Mouse (Mus musculus): ENCODE measurements around the gene Gstp3. TPM values are rescaled to one million over a fixed set of nuclear protein-coding genes. Genes with fewer than 3 reads are reported as not detected.
"Not testable (repeated sequence)": the region's sequence is repeated elsewhere in the genome, so short reads cannot be mapped to it uniquely, and the experiment has no call there.

The Gstp3 gene
- total and polyA plus RNA-seq, 3 experiments = 0.62 to 2.3 (median 0.83) TPM

DNA sequence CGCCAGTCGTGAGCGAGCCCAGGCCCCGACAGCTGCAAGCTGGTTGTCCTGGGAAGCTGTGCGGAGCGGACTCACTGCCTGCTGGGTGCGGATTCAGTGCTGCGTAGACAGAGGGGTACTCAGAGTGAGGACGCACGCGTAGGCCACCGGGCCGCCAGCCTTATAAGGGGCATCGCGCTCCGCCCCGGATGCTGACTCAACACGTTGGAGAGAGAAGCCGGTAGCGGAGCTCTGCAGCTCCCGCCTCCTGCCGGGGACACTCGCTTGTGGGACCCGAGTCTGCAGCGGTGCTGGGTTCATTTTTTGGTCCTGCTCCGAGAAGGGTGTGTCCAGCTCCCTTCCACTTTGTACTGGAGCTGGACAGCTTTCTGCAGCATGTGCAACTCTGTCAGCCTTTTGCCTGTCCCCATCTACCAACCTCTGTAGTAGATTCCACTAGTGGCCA, 21.6 kb downstream of the Gstp3 start, which contains the start of gene Gstp1:
Gstp1 (minus strand) TSS at position 198 of the 445 bp plus-strand sequence.
- DNase-seq = peak; percentile 93

DNA sequence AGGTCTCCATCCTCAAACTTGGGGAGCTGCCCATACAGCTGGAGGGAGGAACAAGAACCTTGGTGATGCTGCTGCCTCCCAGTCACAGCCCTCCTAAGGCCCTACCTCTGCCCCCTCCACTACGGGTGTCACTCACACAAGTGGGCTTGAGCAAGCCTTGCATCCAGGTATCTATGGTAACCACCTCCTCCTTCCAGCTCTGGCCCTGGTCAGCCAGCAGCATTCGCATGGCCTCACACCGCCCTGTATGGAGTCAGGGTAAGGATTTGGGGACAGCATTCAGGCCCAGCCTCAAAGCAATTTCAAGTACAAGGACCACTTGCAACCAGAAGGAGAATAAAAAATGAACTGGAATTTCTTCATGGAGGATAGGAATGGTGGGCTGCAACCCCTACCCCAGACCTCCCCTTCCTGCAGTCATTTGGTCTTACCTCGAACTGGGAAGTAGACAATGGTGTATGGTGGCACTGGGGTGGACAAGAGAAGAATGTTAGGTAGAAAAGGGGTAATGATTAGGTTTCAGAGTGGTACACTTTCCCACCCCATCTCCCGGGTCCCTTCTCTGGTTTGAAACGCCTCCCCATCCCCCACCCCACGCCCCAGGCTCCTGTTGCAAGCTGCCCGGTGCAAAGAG, 22.1 kb downstream of the Gstp3 start:
- DNase-seq = not testable (repeated sequence)

GRCm38 (mm10) chr19:4036327-4037045, 22.9 kb downstream of the Gstp3 start:
- DNase-seq = no peak

DNA sequence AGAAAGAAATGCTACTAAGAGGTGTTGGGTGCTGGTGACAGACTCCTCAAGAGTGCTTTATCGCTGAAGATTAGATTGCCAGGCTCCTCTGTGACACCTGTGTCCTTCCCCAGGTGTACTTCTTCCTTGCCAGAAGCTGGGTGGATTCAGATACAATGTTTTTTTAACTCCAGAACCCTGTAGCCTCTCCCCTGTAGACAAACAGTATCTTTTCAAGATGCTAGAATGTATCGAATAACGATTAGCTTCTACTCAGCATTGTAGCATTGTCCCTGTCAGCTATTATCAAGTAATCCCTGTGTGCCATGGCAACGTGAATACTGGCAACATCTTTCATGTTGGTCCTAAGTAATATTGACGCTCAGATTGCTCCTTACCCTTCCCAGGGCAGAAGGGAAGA, 25.6 kb downstream of the Gstp3 start:
- no peak for DNase-seq

DNA sequence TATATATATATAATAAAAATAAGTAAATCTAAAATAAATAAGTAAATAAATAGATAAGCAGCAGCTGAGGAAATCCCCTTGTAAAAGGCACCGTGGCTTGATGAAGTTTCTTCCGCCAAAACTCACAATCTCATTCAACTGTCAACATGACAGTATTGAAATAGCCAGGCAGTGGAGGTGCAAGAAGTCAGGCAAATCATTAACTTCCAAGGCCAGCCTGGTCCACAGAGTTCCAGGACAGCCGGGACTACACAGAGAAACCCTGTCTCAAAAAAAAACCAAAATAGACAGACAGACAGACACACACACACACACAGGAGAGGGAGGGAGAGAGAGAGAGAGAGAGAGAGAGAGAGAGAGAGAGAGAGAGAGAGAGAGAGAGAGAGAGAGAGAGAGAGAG, 26.1 kb downstream of the Gstp3 start:
- DNase-seq = no peak

DNA sequence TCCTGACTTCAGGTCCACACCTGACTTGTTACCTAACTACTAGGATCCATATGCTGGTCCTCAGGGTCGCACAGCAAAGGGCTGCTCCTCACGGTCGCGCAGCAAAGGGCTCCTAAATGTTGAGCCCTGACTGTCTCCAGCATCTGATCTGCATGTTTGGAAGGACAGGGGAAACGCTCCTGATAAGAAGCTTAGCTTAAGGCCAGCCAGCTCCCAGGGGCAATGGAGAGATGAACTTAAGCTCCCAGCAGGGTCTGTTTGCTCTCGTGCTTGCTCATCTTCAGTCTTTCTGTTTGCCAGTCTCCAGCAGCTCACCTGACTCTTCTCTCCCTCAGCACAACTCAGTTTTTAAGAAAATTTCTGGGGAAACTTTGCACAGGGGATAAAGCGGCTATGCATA, 26.7 kb downstream of the Gstp3 start:
- no peak for DNase-seq

DNA sequence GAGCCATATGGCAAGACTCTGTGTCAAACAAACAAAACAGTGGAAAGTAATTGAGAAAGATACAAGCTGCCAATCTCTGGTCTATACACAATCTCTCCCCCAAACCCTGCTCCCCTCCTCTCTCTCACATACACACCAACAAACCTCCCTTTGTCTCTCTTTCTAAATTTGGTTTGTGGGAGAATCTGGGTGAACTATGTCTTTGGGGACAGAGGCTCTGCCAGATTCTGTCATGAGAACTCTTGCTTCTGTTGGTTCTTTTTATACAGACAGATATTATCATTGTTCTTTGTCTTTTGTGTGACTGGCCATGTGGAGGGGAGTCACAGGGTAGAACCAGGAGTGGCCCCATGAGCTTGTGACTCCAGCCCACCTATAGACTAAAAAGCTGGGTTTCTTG, 31.8 kb downstream of the Gstp3 start:
- DNase-seq = no peak

DNA sequence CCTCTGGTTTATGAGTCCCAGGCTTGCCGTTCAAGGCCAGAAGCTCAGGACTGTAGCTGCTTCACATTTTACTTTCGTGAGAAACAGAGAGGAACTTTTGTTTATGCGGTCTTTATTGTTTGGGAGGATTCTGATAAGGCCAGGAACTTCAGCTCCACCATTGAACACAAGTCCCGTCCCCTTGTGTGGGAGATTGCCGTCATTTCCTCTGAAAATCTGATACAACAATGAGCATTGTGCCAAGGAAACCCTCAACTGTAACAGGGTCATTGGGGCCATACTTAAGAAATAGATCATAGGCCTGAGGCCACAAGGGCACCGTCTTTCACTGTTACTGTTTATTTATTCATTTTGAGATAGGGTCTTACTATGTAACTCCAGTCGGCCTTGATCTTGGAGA, 36.2 kb downstream of the Gstp3 start:
- DNase-seq = no peak

- DNase-seq = peak; percentile 88
These were observed 40.4 kb downstream of the Gstp3 start for GRCm38 (mm10) chr19:4018743-4019583.

GRCm38 (mm10) chr19:4017921-4018587, 41.3 kb downstream of the Gstp3 start:
- DNase-seq = no peak

DNA sequence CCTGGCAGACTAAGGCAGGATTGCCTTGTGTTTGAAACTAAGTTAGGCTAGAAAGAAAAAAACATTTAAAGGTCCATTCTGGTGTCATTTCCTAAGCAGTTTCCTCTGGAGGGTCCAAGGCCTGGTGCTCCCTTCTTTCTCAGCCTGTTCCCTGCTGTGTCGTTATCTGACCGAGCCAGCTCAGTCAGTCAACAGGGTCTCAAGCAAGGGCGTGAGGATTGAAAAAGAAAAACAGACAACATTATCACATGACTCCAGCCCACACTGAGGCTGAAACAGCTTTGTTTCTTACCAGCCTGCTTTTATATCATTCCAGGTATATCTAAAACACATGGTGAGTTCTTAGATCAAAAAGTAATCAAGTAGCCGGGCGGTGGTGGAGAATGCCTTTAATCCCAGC, 43.7 kb downstream of the Gstp3 start:
- DNase-seq = no peak

DNA sequence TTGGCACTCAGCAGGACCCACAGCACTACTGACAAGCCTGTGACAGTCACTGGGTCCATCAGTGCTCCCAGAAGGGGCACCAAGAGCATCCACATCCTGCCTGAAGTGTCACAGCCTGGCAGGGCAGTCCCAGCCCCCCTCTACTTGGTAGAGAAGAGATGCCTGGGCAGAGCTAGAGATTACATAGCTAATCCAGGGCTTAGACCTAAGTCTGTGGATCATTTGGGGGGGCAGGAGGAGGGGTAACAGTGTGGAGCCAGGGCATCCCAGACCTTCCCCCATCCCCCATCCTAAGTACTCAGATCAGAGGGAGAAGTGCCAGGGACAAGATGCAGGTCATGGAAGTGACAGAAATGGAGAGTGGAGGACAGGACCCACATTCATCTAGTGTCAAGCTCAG, 44.6 kb downstream of the Gstp3 start:
- DNase-seq = no peak

DNA sequence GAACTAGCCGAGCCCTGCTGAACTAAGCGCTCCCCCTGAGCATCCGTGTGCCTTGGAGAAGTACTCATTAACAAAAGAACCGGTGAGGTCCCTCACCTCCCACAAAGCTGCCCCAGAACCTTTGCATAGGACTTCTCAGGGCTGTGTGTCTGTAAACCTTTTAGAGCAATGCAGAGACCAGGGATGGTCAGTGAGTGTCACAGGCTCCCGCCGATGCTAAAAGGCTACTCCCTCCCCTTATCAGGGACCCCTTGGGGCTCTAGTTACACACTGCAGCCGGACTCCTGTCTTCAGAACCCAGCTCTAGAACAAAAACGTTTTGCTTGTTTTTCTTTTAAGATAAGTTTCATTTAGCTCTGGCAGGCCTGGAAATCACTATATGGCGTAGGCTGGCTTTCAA, 46.3 kb downstream of the Gstp3 start:
- DNase-seq = no peak

- peak; percentile 98 for DNase-seq
These were observed 46.8 kb downstream of the Gstp3 start, which contains the start of gene Ndufv1 for GRCm38 (mm10) chr19:4012432-4013022. TSS of gene Ndufv1 (minus strand) at chr19:4012806.

- DNase-seq = no peak
These were observed 48.3 kb downstream of the Gstp3 start for GRCm38 (mm10) chr19:4011086-4011485.

Other genes with a start within 250 kb of the Gstp3 start
Only the 30 nearest of the 34 such genes appear.
- 10 to 100 TPM; 63.5 to 84.6 TPM for gene Tcirg1, start 152.4 kb downstream of the Gstp3 start, total RNA-seq (2021)
- 181 and 204 TPM in 2 replicates for gene Tcirg1, start 152.4 kb downstream of the Gstp3 start, polyA plus RNA-seq (2012; rRNA removed)
- 100 to 1,000 TPM; 376 to 380 TPM for gene Ndufs8, start 146.8 kb downstream of the Gstp3 start, total RNA-seq (2021)
- gene Ndufs8, start 146.8 kb downstream of the Gstp3 start, polyA plus RNA-seq (2012; rRNA removed) = 391 and 420 TPM in 2 replicates
- 100 to 1,000 TPM in 1 of 2 experiments, 10 to 100 TPM in 1; 26.6 to 136 TPM for gene Aldh3b1, start 129.8 kb downstream of the Gstp3 start, total RNA-seq (2021)
- gene Aldh3b1, start 129.8 kb downstream of the Gstp3 start, polyA plus RNA-seq (2012; rRNA removed) = 115 and 188 TPM in 2 replicates
- gene Unc93b1, start 124.4 kb downstream of the Gstp3 start, total RNA-seq (2021) = 10 to 100 TPM; 48.3 to 59.2 TPM
- gene Unc93b1, start 124.4 kb downstream of the Gstp3 start, polyA plus RNA-seq (2012; rRNA removed) = 180 and 186 TPM in 2 replicates
- gene Aldh3b3, start 100.9 kb downstream of the Gstp3 start, total RNA-seq (2021) = under 1 TPM; 0.38 to 0.63 TPM
- gene Aldh3b3, start 100.9 kb downstream of the Gstp3 start, polyA plus RNA-seq (2012; rRNA removed) = 0.43 and 0.54 TPM in 2 replicates
- gene Aldh3b2, start 87.2 kb downstream of the Gstp3 start, total RNA-seq (2021) = 10 to 100 TPM; 12.2 to 15.2 TPM
- 4.0 and 7.6 TPM in 2 replicates for gene Aldh3b2, start 87.2 kb downstream of the Gstp3 start, polyA plus RNA-seq (2012; rRNA removed)
- gene Acy3, start 73.0 kb downstream of the Gstp3 start, total RNA-seq (2021) = 10 to 100 TPM; 16.5 to 22.7 TPM
- 80.5 and 96.1 TPM in 2 replicates for gene Acy3, start 73.0 kb downstream of the Gstp3 start, polyA plus RNA-seq (2012; rRNA removed)
- gene Tbx10, start 66.8 kb downstream of the Gstp3 start, total RNA-seq (2021) = not detected
- not detected in 2 replicates for gene Tbx10, start 66.8 kb downstream of the Gstp3 start, polyA plus RNA-seq (2012; rRNA removed)
- 10 to 100 TPM; 25.1 to 27.0 TPM for gene Nudt8, start 59.0 kb downstream of the Gstp3 start, total RNA-seq (2021)
- gene Nudt8, start 59.0 kb downstream of the Gstp3 start, polyA plus RNA-seq (2012; rRNA removed) = 36.7 and 65.9 TPM in 2 replicates
- under 1 TPM; 0.55 to 0.69 TPM for gene Gm49405, start 58.9 kb downstream of the Gstp3 start, total RNA-seq (2021)
- gene Gm49405, start 58.9 kb downstream of the Gstp3 start, polyA plus RNA-seq (2012; rRNA removed) = 1.3 and 2.0 TPM in 2 replicates
- 1 to 10 TPM; 1.1 to 1.8 TPM for gene Doc2g, start 56.3 kb downstream of the Gstp3 start, total RNA-seq (2021)
- 6.2 and 9.3 TPM in 2 replicates for gene Doc2g, start 56.3 kb downstream of the Gstp3 start, polyA plus RNA-seq (2012; rRNA removed)
- 100 to 1,000 TPM; 260 to 445 TPM for gene Ndufv1, start 46.8 kb downstream of the Gstp3 start, total RNA-seq (2021)
- gene Ndufv1, start 46.8 kb downstream of the Gstp3 start, polyA plus RNA-seq (2012; rRNA removed) = 145 and 150 TPM in 2 replicates
- 100 to 1,000 TPM; 401 to 452 TPM for gene Gstp1, start 21.6 kb downstream of the Gstp3 start, total RNA-seq (2021)
- gene Gstp1, start 21.6 kb downstream of the Gstp3 start, polyA plus RNA-seq (2012; rRNA removed) = 752 and 925 TPM in 2 replicates
- 10 to 100 TPM; 57.2 to 61.4 TPM for gene Gstp2, start 13.5 kb downstream of the Gstp3 start, total RNA-seq (2021)
- gene Gstp2, start 13.5 kb downstream of the Gstp3 start, polyA plus RNA-seq (2012; rRNA removed) = 7.9 and 13.8 TPM in 2 replicates
- gene Cabp2, start 22.0 kb upstream of the Gstp3 start, total RNA-seq (2021) = not detected
- not detected in 2 replicates for gene Cabp2, start 22.0 kb upstream of the Gstp3 start, polyA plus RNA-seq (2012; rRNA removed)
- 100 to 1,000 TPM; 128 to 131 TPM for gene Cdk2ap2, start 37.6 kb upstream of the Gstp3 start, total RNA-seq (2021)
- gene Cdk2ap2, start 37.6 kb upstream of the Gstp3 start, polyA plus RNA-seq (2012; rRNA removed) = 339 and 371 TPM in 2 replicates
- gene Pitpnm1, start 40.4 kb upstream of the Gstp3 start, total RNA-seq (2021) = 10 to 100 TPM; 87.4 to 87.6 TPM
- 164 and 171 TPM in 2 replicates for gene Pitpnm1, start 40.4 kb upstream of the Gstp3 start, polyA plus RNA-seq (2012; rRNA removed)
- 100 to 1,000 TPM; 102 to 134 TPM for gene Aip, start 66.3 kb upstream of the Gstp3 start, total RNA-seq (2021)
- gene Aip, start 66.3 kb upstream of the Gstp3 start, polyA plus RNA-seq (2012; rRNA removed) = 89.5 and 99.3 TPM in 2 replicates
- under 1 TPM; 0.09 to 0.17 TPM for gene Gpr152, start 80.2 kb upstream of the Gstp3 start, total RNA-seq (2021)
- 0.10 and 0.18 TPM in 2 replicates for gene Gpr152, start 80.2 kb upstream of the Gstp3 start, polyA plus RNA-seq (2012; rRNA removed)
- under 1 TPM; 0.29 to 0.69 TPM for gene Cabp4, start 84.5 kb upstream of the Gstp3 start, total RNA-seq (2021)
- 0.12 and 0.26 TPM in 2 replicates for gene Cabp4, start 84.5 kb upstream of the Gstp3 start, polyA plus RNA-seq (2012; rRNA removed)
- gene Coro1b, start 89.0 kb upstream of the Gstp3 start, total RNA-seq (2021) = 100 to 1,000 TPM; 154 to 202 TPM
- 199 and 225 TPM in 2 replicates for gene Coro1b, start 89.0 kb upstream of the Gstp3 start, polyA plus RNA-seq (2012; rRNA removed)
- gene Ptprcap, start 94.0 kb upstream of the Gstp3 start, total RNA-seq (2021) = 1 to 10 TPM; 2.5 to 5.7 TPM
- gene Ptprcap, start 94.0 kb upstream of the Gstp3 start, polyA plus RNA-seq (2012; rRNA removed) = 54.9 and 57.6 TPM in 2 replicates
- gene Rps6kb2, start 103.8 kb upstream of the Gstp3 start, total RNA-seq (2021) = 10 to 100 TPM; 27.6 to 39.5 TPM
- gene Rps6kb2, start 103.8 kb upstream of the Gstp3 start, polyA plus RNA-seq (2012; rRNA removed) = 48.3 and 60.8 TPM in 2 replicates
- gene Carns1, start 115.9 kb upstream of the Gstp3 start, total RNA-seq (2021) = 1 to 10 TPM; 2.9 to 5.8 TPM
- gene Carns1, start 115.9 kb upstream of the Gstp3 start, polyA plus RNA-seq (2012; rRNA removed) = 3.8 and 5.1 TPM in 2 replicates
- gene Tbc1d10c, start 131.7 kb upstream of the Gstp3 start, total RNA-seq (2021) = under 1 TPM in 1 of 2 experiments, not detected in 1; 0.97 TPM
- 2.1 and 4.8 TPM in 2 replicates for gene Tbc1d10c, start 131.7 kb upstream of the Gstp3 start, polyA plus RNA-seq (2012; rRNA removed)
- gene Ppp1ca, start 132.5 kb upstream of the Gstp3 start, total RNA-seq (2021) = 100 to 1,000 TPM; 342 to 392 TPM
- 443 and 514 TPM in 2 replicates for gene Ppp1ca, start 132.5 kb upstream of the Gstp3 start, polyA plus RNA-seq (2012; rRNA removed)
- gene Rad9a, start 142.1 kb upstream of the Gstp3 start, total RNA-seq (2021) = 10 to 100 TPM in 1 of 2 experiments, 1 to 10 TPM in 1; 6.9 to 12.3 TPM
- 16.4 and 17.2 TPM in 2 replicates for gene Rad9a, start 142.1 kb upstream of the Gstp3 start, polyA plus RNA-seq (2012; rRNA removed)
- 1 to 10 TPM; 5.5 to 9.0 TPM for gene Clcf1, start 154.7 kb upstream of the Gstp3 start, total RNA-seq (2021)
- 16.3 and 19.3 TPM in 2 replicates for gene Clcf1, start 154.7 kb upstream of the Gstp3 start, polyA plus RNA-seq (2012; rRNA removed)
- gene AC109138.7, start 154.8 kb upstream of the Gstp3 start, total RNA-seq (2021) = not detected
- gene AC109138.7, start 154.8 kb upstream of the Gstp3 start, polyA plus RNA-seq (2012; rRNA removed) = not detected in 2 replicates
- gene Pold4, start 172.3 kb upstream of the Gstp3 start, total RNA-seq (2021) = 10 to 100 TPM; 41.9 to 52.3 TPM
- 112 and 146 TPM in 2 replicates for gene Pold4, start 172.3 kb upstream of the Gstp3 start, polyA plus RNA-seq (2012; rRNA removed)

All from adrenal gland, adult 2 months (tissue).